Mouse (Mus musculus) E14TG2a.4 (cell line): Measurements from ENCODE around the gene Shc2.
A peak's percentile ranks its signal among the peaks of the same experiment; 100 is the strongest.

ENCODE experiments used
- CTCF ChIP-seq: conservative IDR thresholded peaks from 2 replicates; pipeline ENCODE4 v1.5.1; 2014; ENCODE audit warnings: low read length
- NANOG ChIP-seq: IDR thresholded peaks from 2 replicates; pipeline ENCODE4 v1.6.1; 2014; ENCODE audit warnings: borderline replicate concordance, low read length, mixed read lengths
- POU5F1 ChIP-seq: IDR thresholded peaks from 2 replicates; pipeline ENCODE4 v1.6.1; 2014; ENCODE audit warnings: low read length, borderline replicate concordance

GRCm38 (mm10) chr10:79682916-79683582 lies 45.3 kb upstream of the Shc2 start:
- TF ChIP-seq CTCF = peak; percentile 38
- TF ChIP-seq NANOG = no peak
- TF ChIP-seq POU5F1 = no peak
